In genomic region chr1:57673415-57673814, GRCm38 (mm10) we compare ENCODE assay signal across 15 mouse cellular contexts.
DNase-seq lines count a peak whose midpoint lies in the region; ATAC-seq and TF ChIP-seq lines count a peak whose summit lies in the region.
"Had no signal": no experiment of that assay in that cellular context is flagged by ENCODE, and none has a peak within 500 bp of the region (broad histone marks: within the 10 kb centered on the region; RNA-seq: fewer than 3 reads in every experiment).

No protein-coding gene starts in this region.

- peak overlapping the region; percentile 0; the same call in 1 of the 2 replicates for H3K27ac ChIP-seq in embryonic facial prominence, embryonic 15.5 days (replicated peaks)
- 0 out of 2 replicates have a peak overlapping the region, but pooled peaks have one; percentile 13 for H3K27ac ChIP-seq in hindbrain, embryonic 15.5 days (replicated peaks)
- H3K27ac ChIP-seq in midbrain, embryonic 13.5 days, result peak overlapping the region; percentile 70
- no peak overlapping the region for H3K27ac ChIP-seq in intestine, embryonic 15.5 days
- H3K27ac ChIP-seq in intestine, postnatal 0 days (ENCODE audit: low read depth, low read length), result no peak overlapping the region
- H3K27ac ChIP-seq: liver, embryonic 15.5 days had no signal

- H3K36me3 ChIP-seq in embryonic facial prominence, embryonic 15.5 days, result no peaks in the 10 kb centered on the region
- no peaks in the 10 kb centered on the region for H3K36me3 ChIP-seq in hindbrain, embryonic 15.5 days
- no peaks in the 10 kb centered on the region for H3K36me3 ChIP-seq in midbrain, embryonic 13.5 days
- H3K36me3 ChIP-seq in intestine, embryonic 15.5 days, result no peaks in the 10 kb centered on the region
- H3K36me3 ChIP-seq in intestine, postnatal 0 days (ENCODE audit: control insufficient read depth, insufficient read depth), result no peaks in the 10 kb centered on the region
- H3K36me3 ChIP-seq: heart, embryonic 12.5 days; liver, embryonic 15.5 days had no signal

- 30% methylated on average over 2 of the region's 2 CpGs for WGBS in embryonic facial prominence, embryonic 15.5 days
- 54% methylated on average over 2 of the region's 2 CpGs for WGBS in hindbrain, embryonic 15.5 days
- WGBS in midbrain, embryonic 13.5 days, result 67% methylated on average over 2 of the region's 2 CpGs
- WGBS in intestine, embryonic 15.5 days, result 73% methylated on average over 2 of the region's 2 CpGs
- whole genome bisulfite sequencing in intestine, postnatal 0 days, result 71% methylated on average over 2 of the region's 2 CpGs

- no peak for ATAC-seq in embryonic facial prominence, embryonic 15.5 days (ENCODE audit: insufficient number of reproducible peaks, low FRiP score, low TSS enrichment, low read depth)
- ATAC-seq in hindbrain, embryonic 15.5 days (ENCODE audit: low FRiP score, low read depth), result 0 out of 2 replicates have a peak, but pooled peaks have one; percentile 3
- ATAC-seq in midbrain, embryonic 13.5 days, result no peak
- ATAC-seq in intestine, embryonic 15.5 days, result no peak
- ATAC-seq in intestine, postnatal 0 days, result no peak

- no peak overlapping the region for H3K9ac ChIP-seq in embryonic facial prominence, embryonic 15.5 days
- H3K9ac ChIP-seq in hindbrain, embryonic 15.5 days, result no peak overlapping the region
- no peak overlapping the region for H3K9ac ChIP-seq in midbrain, embryonic 13.5 days (replicated peaks)
- H3K9ac ChIP-seq in intestine, embryonic 15.5 days, result no peak overlapping the region
- H3K9ac ChIP-seq in intestine, postnatal 0 days (ENCODE audit: low read depth, low read length), result no peak overlapping the region
- H3K9ac ChIP-seq: heart, embryonic 12.5 days; liver, embryonic 15.5 days had no signal

- H3K4me2 ChIP-seq in embryonic facial prominence, embryonic 15.5 days (replicated peaks), result no peak overlapping the region
- H3K4me2 ChIP-seq in hindbrain, embryonic 15.5 days, result no peak overlapping the region
- no peak overlapping the region for H3K4me2 ChIP-seq in midbrain, embryonic 13.5 days (replicated peaks)
- H3K4me2 ChIP-seq in intestine, embryonic 15.5 days (replicated peaks), result no peak overlapping the region
- no peak overlapping the region for H3K4me2 ChIP-seq in intestine, postnatal 0 days (replicated peaks; ENCODE audit: low read depth)
- H3K4me2 ChIP-seq: heart, embryonic 12.5 days; liver, embryonic 15.5 days had no signal

- H3K9me3 ChIP-seq in embryonic facial prominence, embryonic 15.5 days (replicated peaks), result no peaks in the 10 kb centered on the region
- H3K9me3 ChIP-seq in hindbrain, embryonic 15.5 days, result no peaks in the 10 kb centered on the region
- no peaks in the 10 kb centered on the region for H3K9me3 ChIP-seq in midbrain, embryonic 13.5 days
- no peaks in the 10 kb centered on the region for H3K9me3 ChIP-seq in intestine, embryonic 15.5 days
- no peaks in the 10 kb centered on the region for H3K9me3 ChIP-seq in intestine, postnatal 0 days (ENCODE audit: control insufficient read depth)
- H3K9me3 ChIP-seq: heart, embryonic 12.5 days; liver, embryonic 15.5 days had no signal

- H3K4me1 ChIP-seq in embryonic facial prominence, embryonic 15.5 days, result peaks cover 5% of the 10 kb centered on the region; the same call in 1 of the 2 replicates
- H3K4me1 ChIP-seq in hindbrain, embryonic 15.5 days (replicated peaks), result peaks cover 15% of the 10 kb centered on the region; the same call in 1 of the 2 replicates
- H3K4me1 ChIP-seq in midbrain, embryonic 13.5 days (replicated peaks), result peaks cover 21% of the 10 kb centered on the region
- H3K4me1 ChIP-seq in intestine, embryonic 15.5 days (replicated peaks), result no peaks in the 10 kb centered on the region
- no peaks in the 10 kb centered on the region for H3K4me1 ChIP-seq in intestine, postnatal 0 days (replicated peaks; ENCODE audit: control insufficient read depth, insufficient read depth, low read length)
- H3K4me1 ChIP-seq: liver, embryonic 15.5 days had no signal

- DNase-seq in cerebellum, postnatal 10 days, result peak; percentile 17 to 37
- DNase-seq in cerebellum, postnatal 4 days (ENCODE audit: low spot score in 2 of 2), result no peak
- DNase-seq in thymus, postnatal 14 days, result no peak
- DNase-seq: cerebellum, adult 18-20 months; gastrocnemius, postnatal 36 days; kidney, postnatal 10 days; thymus, postnatal 25 days had no signal

- no peak overlapping the region for H3K4me3 ChIP-seq in embryonic facial prominence, embryonic 15.5 days (replicated peaks)
- no peak overlapping the region for H3K4me3 ChIP-seq in hindbrain, embryonic 15.5 days
- H3K4me3 ChIP-seq in midbrain, embryonic 13.5 days (replicated peaks), result no peak overlapping the region
- no peak overlapping the region for H3K4me3 ChIP-seq in intestine, embryonic 15.5 days (replicated peaks)
- no peak overlapping the region for H3K4me3 ChIP-seq in intestine, postnatal 0 days (ENCODE audit: low read depth, low read length)
- H3K4me3 ChIP-seq: heart, embryonic 12.5 days; liver, embryonic 15.5 days had no signal

- TF ChIP-seq CTCF in intestine, postnatal 0 days (IDR thresholded peaks at IDR 0.05; ENCODE audit: low read depth), result no peak

- H3K27me3 ChIP-seq in embryonic facial prominence, embryonic 15.5 days, result no peaks in the 10 kb centered on the region
- no peaks in the 10 kb centered on the region for H3K27me3 ChIP-seq in hindbrain, embryonic 15.5 days
- no peaks in the 10 kb centered on the region for H3K27me3 ChIP-seq in midbrain, embryonic 13.5 days
- no peaks in the 10 kb centered on the region for H3K27me3 ChIP-seq in intestine, embryonic 15.5 days (replicated peaks)
- H3K27me3 ChIP-seq in intestine, postnatal 0 days (replicated peaks; ENCODE audit: control insufficient read depth, insufficient read depth, low read length), result no peaks in the 10 kb centered on the region
- H3K27me3 ChIP-seq: CH12.LX; heart, embryonic 12.5 days; liver, embryonic 15.5 days had no signal

Comparison
In these comparisons a context has a peak if more than half of its experiments do, and no peak if none do; other contexts are left out.
1. DNase-seq: peak in cerebellum, postnatal 10 days (2 of 2); none in cerebellum, postnatal 4 days (0 of 2) and thymus, postnatal 14 days (single experiment).
2. H3K27ac ChIP-seq: peak in embryonic facial prominence, embryonic 15.5 days (single experiment), hindbrain, embryonic 15.5 days (single experiment) and midbrain, embryonic 13.5 days (single experiment); none in intestine, embryonic 15.5 days (single experiment) and intestine, postnatal 0 days (single experiment).